Mouse (Mus musculus): Measurements from ENCODE around the gene Hpd. TPM values are rescaled to one million over a fixed set of nuclear protein-coding genes. Genes with fewer than 3 reads are reported as not detected.

Gene Hpd
- polyA plus RNA-seq, 1 experiment from 2014 or later: 0.46 TPM

DNA sequence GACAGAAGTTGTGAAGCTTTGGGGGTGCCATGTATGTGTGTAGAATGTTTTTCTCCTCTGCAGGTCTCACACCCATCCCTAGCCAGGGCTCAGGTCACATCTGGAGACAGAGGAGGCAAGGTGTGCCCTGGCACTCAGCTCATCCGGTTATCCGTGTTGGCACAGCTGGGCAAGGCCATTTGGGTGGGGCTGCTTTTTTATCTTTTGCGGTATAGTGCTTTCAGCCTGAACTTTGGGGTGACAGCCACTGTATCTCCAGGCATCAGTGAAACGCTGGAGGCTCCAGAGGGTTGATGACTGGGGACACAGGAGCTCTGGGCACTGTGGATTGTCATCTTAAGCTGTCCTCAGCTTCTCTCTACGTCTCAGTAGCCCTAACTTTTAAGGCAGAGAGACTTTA, 10.9 kb upstream of the Hpd start:
- Histone ChIP-seq H3K4me1 (ENCODE audit: control insufficient read depth, insufficient read depth, low read length) (no peaks in the 10 kb centered on the region), H3K9me3 (replicated peaks; ENCODE audit: control insufficient read depth, low read length) (0 out of 2 replicates have a peak, but pooled peaks cover 5% of the 10 kb centered on the region), H3K4me2 (ENCODE audit: low read depth, low read length) (no peak overlapping the region), H3K4me3 (ENCODE audit: low read length) (no peak overlapping the region), H3K27ac (ENCODE audit: low read length) (no peak overlapping the region), H3K27me3 (ENCODE audit: control insufficient read depth, insufficient read depth, low read length) (no peaks in the 10 kb centered on the region), H3K36me3 (ENCODE audit: control insufficient read depth, insufficient read depth) (no peaks in the 10 kb centered on the region), H3K9ac (ENCODE audit: low read length) (no peak overlapping the region)
- no peak for ATAC-seq (replicated peaks; ENCODE audit: extremely low read depth, insufficient read depth, low FRiP score)
- 71% methylated on average over 5 of the region's 5 CpGs for WGBS

DNA sequence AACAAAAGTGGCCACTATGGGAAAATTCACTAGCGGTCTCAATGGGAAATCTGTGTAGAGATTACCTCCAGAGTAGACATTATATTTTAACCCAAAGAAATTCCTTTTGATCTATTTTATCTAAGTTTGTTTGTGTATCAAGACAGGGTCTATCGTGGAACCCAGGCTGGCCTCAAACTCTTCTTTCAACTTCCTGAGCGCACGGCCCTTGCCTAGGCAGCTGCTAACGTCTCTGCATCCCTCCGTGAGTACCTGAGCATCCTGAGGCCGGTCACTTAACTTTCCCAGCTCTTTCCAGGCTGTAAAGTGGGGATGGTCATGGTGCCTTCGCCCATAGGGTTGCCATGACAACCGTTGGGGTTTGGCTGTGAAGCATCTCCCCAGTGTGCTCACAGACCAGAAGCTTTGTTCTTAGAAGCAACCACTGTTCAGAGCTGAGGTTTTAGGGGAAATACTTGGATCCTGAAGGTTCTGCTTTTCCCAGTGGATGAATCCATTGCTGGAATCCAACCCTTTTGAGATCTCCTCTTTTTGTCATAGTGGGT, 10.2 kb upstream of the Hpd start:
- Histone ChIP-seq H3K4me1 (ENCODE audit: control insufficient read depth, insufficient read depth, low read length) (no peaks in the 10 kb centered on the region), H3K4me2 (ENCODE audit: low read depth, low read length) (no peak overlapping the region), H3K36me3 (ENCODE audit: control insufficient read depth, insufficient read depth) (no peaks in the 10 kb centered on the region), H3K4me3 (ENCODE audit: low read length) (no peak overlapping the region), H3K9ac (ENCODE audit: low read length) (no peak overlapping the region), H3K27me3 (ENCODE audit: control insufficient read depth, insufficient read depth, low read length) (no peaks in the 10 kb centered on the region), H3K27ac (ENCODE audit: low read length) (no peak overlapping the region), H3K9me3 (replicated peaks; ENCODE audit: control insufficient read depth, low read length) (0 out of 2 replicates have a peak, but pooled peaks cover 5% of the 10 kb centered on the region)
- no peak for ATAC-seq (replicated peaks; ENCODE audit: extremely low read depth, insufficient read depth, low FRiP score)
- 62% methylated on average over 9 of the region's 9 CpGs for WGBS

DNA sequence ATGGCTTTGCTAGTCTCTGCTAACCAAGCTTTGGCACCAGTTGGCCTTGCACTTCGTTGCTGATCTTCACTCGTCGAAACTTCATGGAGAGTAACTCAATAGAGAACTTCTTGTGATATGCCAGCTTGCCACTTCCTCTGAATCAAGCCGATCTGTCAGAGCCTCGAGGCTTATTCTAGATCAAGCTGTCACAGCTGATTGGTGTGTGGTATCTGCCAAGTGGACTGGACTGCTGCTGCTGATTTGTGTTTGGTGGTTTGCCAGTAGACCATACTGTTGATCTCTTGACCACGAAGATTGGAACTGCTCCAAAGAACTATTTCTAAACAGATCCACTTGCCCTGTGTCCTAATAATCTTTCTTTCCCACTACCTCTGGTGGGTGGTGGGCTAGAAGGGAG, 8.9 kb upstream of the Hpd start:
- no peak overlapping the region for H3K27ac ChIP-seq (ENCODE audit: low read length)
- no peak overlapping the region for H3K4me3 ChIP-seq (ENCODE audit: low read length)
- no peak overlapping the region for H3K9ac ChIP-seq (ENCODE audit: low read length)
- no peaks in the 10 kb centered on the region for H3K36me3 ChIP-seq (ENCODE audit: control insufficient read depth, insufficient read depth)
- no peak for ATAC-seq (replicated peaks; ENCODE audit: extremely low read depth, insufficient read depth, low FRiP score)
- WGBS: 36% methylated on average over 6 of the region's 6 CpGs
- H3K9me3 ChIP-seq (replicated peaks; ENCODE audit: control insufficient read depth, low read length): 0 out of 2 replicates have a peak, but pooled peaks cover 5% of the 10 kb centered on the region
- no peaks in the 10 kb centered on the region for H3K4me1 ChIP-seq (ENCODE audit: control insufficient read depth, insufficient read depth, low read length)
- H3K4me2 ChIP-seq (ENCODE audit: low read depth, low read length): no peak overlapping the region
- H3K27me3 ChIP-seq (ENCODE audit: control insufficient read depth, insufficient read depth, low read length): no peaks in the 10 kb centered on the region

DNA sequence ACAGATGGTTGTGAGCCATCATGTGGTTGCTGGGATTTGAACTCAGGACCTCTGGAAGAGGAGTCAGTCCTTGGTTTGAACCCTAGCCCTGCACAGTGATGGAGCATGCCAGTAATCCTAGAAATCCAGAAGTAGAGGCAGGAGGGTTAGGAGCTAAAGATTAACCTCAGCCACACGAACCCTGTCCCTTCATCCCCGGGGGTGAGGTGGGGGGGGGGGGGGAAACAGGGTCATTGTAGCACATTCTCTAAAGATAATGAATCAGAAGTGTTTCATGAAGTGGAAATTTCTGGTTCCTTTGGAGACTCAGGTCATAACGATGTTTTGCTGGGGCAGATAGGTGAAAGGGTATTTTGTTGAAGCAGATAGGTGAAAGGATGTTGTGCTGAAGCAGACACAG, 8.4 kb upstream of the Hpd start:
- H3K9me3 ChIP-seq (replicated peaks; ENCODE audit: control insufficient read depth, low read length): 0 out of 2 replicates have a peak, but pooled peaks cover 5% of the 10 kb centered on the region
- no peak overlapping the region for H3K4me3 ChIP-seq (ENCODE audit: low read length)
- H3K4me2 ChIP-seq (ENCODE audit: low read depth, low read length): no peak overlapping the region
- H3K4me1 ChIP-seq (ENCODE audit: control insufficient read depth, insufficient read depth, low read length): no peaks in the 10 kb centered on the region
- 67% methylated on average over 3 of the region's 3 CpGs for WGBS
- H3K27ac ChIP-seq (ENCODE audit: low read length): no peak overlapping the region
- H3K36me3 ChIP-seq (ENCODE audit: control insufficient read depth, insufficient read depth): no peaks in the 10 kb centered on the region
- H3K9ac ChIP-seq (ENCODE audit: low read length): no peak overlapping the region
- H3K27me3 ChIP-seq (ENCODE audit: control insufficient read depth, insufficient read depth, low read length): no peaks in the 10 kb centered on the region
- ATAC-seq (replicated peaks; ENCODE audit: extremely low read depth, insufficient read depth, low FRiP score): no peak

DNA sequence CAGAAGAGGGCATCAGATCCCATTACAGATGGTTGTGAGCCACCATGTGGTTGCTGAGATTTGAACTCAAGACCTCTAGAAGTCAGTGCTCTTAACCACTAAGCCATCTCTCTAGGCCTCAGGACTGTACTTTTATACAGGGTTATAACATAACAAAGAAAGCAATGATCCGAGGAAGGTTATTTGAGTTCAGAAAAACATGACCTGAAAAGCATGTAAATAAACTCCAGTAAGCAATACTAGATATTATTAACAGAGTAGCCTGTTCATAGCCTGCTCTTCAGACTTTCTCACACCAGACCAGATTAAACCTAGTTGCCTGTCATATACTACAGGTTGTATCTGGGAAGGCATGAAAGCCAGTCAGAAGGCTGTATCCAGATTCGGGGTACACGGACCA, 4.8 kb upstream of the Hpd start:
- WGBS: 86% methylated on average over 3 of the region's 3 CpGs
- Histone ChIP-seq H3K27me3 (ENCODE audit: control insufficient read depth, insufficient read depth, low read length) (no peaks in the 10 kb centered on the region), H3K4me3 (ENCODE audit: low read length) (no peak overlapping the region), H3K27ac (ENCODE audit: low read length) (no peak overlapping the region), H3K36me3 (ENCODE audit: control insufficient read depth, insufficient read depth) (no peaks in the 10 kb centered on the region), H3K9me3 (replicated peaks; ENCODE audit: control insufficient read depth, low read length) (0 out of 2 replicates have a peak, but pooled peaks cover 5% of the 10 kb centered on the region), H3K4me2 (ENCODE audit: low read depth, low read length) (no peak overlapping the region), H3K9ac (ENCODE audit: low read length) (no peak overlapping the region), H3K4me1 (ENCODE audit: control insufficient read depth, insufficient read depth, low read length) (no peaks in the 10 kb centered on the region)
- no peak for ATAC-seq (replicated peaks; ENCODE audit: extremely low read depth, insufficient read depth, low FRiP score)

DNA sequence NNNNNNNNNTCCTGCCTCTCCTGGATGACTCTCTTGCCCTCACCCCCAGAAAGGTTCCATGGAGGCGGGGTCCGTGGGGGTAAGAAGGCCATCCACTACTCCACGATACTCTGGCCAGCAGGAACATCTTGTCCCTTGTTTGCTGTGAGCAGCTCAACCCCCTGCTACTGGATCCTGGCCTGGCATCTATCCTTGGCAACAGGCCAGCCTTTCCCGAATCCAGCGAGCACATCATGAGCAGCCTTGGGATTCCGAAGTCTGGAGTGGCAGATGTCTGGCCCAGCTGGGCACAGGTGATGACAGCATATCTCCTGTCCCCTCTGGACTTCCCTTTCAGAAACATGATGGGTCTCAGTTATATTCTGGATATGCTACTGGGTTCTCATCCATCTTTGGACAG, 3.4 kb upstream of the Hpd start:
- ATAC-seq (replicated peaks; ENCODE audit: extremely low read depth, insufficient read depth, low FRiP score): peak; percentile 52
- H3K9ac ChIP-seq (ENCODE audit: low read length): no peak overlapping the region
- no peak overlapping the region for H3K27ac ChIP-seq (ENCODE audit: low read length)
- no peak overlapping the region for H3K4me2 ChIP-seq (ENCODE audit: low read depth, low read length)
- no peaks in the 10 kb centered on the region for H3K36me3 ChIP-seq (ENCODE audit: control insufficient read depth, insufficient read depth)
- H3K4me3 ChIP-seq (ENCODE audit: low read length): no peak overlapping the region
- H3K4me1 ChIP-seq (ENCODE audit: control insufficient read depth, insufficient read depth, low read length): no peaks in the 10 kb centered on the region
- H3K9me3 ChIP-seq (replicated peaks; ENCODE audit: control insufficient read depth, low read length): 0 out of 2 replicates have a peak, but pooled peaks cover under 1% of the 10 kb centered on the region
- WGBS: 36% methylated on average over 6 of the region's 6 CpGs
- no peaks in the 10 kb centered on the region for H3K27me3 ChIP-seq (ENCODE audit: control insufficient read depth, insufficient read depth, low read length)

DNA sequence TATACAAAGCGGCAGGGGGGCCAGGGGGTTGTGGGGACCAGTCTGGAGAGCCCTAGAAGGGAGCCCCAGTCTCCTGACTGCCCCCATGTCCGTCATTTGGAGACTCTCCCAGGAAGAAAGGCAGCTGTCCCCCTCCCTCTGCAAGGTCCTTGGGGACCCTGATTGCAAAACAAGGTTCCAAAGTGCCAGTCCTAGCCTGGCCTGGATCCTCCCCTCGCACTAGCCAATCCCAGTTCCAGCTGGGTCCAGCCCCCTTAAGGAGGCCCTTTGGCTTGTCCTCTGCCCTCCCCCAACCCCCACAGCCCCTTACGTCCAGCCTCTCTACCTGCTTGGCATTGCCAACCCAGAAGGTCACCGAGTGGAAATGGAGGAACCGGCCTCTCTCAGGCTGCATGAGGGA, 991 bp downstream of the Hpd start:
- Histone ChIP-seq H3K36me3 (ENCODE audit: control insufficient read depth, insufficient read depth) (no peaks in the 10 kb centered on the region), H3K4me3 (ENCODE audit: low read length) (no peak overlapping the region), H3K9ac (ENCODE audit: low read length) (no peak overlapping the region), H3K4me1 (ENCODE audit: control insufficient read depth, insufficient read depth, low read length) (no peaks in the 10 kb centered on the region), H3K4me2 (ENCODE audit: low read depth, low read length) (no peak overlapping the region), H3K27ac (ENCODE audit: low read length) (no peak overlapping the region), H3K27me3 (ENCODE audit: control insufficient read depth, insufficient read depth, low read length) (no peaks in the 10 kb centered on the region), H3K9me3 (replicated peaks; ENCODE audit: control insufficient read depth, low read length) (no peaks in the 10 kb centered on the region)
- ATAC-seq (replicated peaks; ENCODE audit: extremely low read depth, insufficient read depth, low FRiP score): no peak
- 56% methylated on average over 6 of the region's 6 CpGs for WGBS

DNA sequence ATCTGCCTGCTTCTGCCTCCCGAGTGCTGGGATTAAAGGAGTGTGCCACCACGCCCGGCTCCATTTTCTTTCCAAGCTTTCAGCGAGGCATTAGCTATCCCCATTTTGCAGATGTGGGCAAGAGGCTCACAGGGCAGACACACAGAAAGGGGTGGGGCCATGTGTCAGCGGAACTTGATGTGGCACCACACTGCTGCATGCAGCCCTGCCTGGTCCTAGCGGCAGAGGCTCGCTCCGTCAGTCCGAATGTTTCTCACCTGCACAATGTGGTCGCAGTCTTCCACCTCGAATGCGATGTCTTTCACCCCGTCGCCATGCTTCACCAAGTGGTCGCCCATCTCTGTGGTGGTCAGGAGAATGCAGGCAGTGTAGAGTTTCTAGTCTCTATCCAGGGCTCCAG, 2.1 kb downstream of the Hpd start:
- 86% methylated on average over 15 of the region's 15 CpGs for WGBS

DNA sequence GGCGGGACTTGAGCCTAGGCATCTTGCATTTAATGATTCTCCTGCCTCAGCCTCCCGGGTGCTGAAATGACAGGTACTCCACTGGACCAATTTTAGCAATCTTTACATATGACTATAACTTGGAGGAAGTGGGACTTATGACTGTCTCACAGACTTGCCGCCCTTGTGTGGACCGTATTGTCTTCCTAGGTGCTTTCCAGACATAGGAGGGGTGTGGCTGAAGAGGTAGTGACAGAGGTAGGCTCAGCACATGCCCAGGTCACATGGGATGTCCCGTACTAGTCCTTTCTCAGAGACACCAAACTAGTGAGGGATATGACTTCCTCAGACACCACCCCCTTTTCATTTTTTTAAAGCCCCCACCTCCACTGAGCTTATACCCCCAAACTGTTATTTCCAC, 3.7 kb downstream of the Hpd start:
- Histone ChIP-seq H3K9me3 (replicated peaks; ENCODE audit: control insufficient read depth, low read length) (no peaks in the 10 kb centered on the region), H3K9ac (ENCODE audit: low read length) (no peak overlapping the region), H3K27me3 (ENCODE audit: control insufficient read depth, insufficient read depth, low read length) (no peaks in the 10 kb centered on the region), H3K4me2 (ENCODE audit: low read depth, low read length) (no peak overlapping the region), H3K4me3 (ENCODE audit: low read length) (no peak overlapping the region), H3K36me3 (ENCODE audit: control insufficient read depth, insufficient read depth) (no peaks in the 10 kb centered on the region), H3K27ac (ENCODE audit: low read length) (no peak overlapping the region), H3K4me1 (ENCODE audit: control insufficient read depth, insufficient read depth, low read length) (no peaks in the 10 kb centered on the region)
- no peak for ATAC-seq (replicated peaks; ENCODE audit: extremely low read depth, insufficient read depth, low FRiP score)
- WGBS: 85% methylated on average over 5 of the region's 5 CpGs

More for the DNA sequence above, 2.1 kb downstream of the Hpd start:
- no peak for ATAC-seq (replicated peaks; ENCODE audit: extremely low read depth, insufficient read depth, low FRiP score)
- H3K4me2 ChIP-seq (ENCODE audit: low read depth, low read length): no peak overlapping the region
- no peaks in the 10 kb centered on the region for H3K27me3 ChIP-seq (ENCODE audit: control insufficient read depth, insufficient read depth, low read length)
- H3K9me3 ChIP-seq (replicated peaks; ENCODE audit: control insufficient read depth, low read length): no peaks in the 10 kb centered on the region
- no peak overlapping the region for H3K27ac ChIP-seq (ENCODE audit: low read length)
- no peak overlapping the region for H3K4me3 ChIP-seq (ENCODE audit: low read length)
- H3K36me3 ChIP-seq (ENCODE audit: control insufficient read depth, insufficient read depth): no peaks in the 10 kb centered on the region
- no peaks in the 10 kb centered on the region for H3K4me1 ChIP-seq (ENCODE audit: control insufficient read depth, insufficient read depth, low read length)
- H3K9ac ChIP-seq (ENCODE audit: low read length): no peak overlapping the region

Measured in heart, embryonic 16.5 days (tissue).